Mouse (Mus musculus) mesoderm, embryonic 11.5 days (tissue): ENCODE results near the gene Ythdf1.

Source experiments
- DNase-seq: peaks from one replicate; pipeline ENCODE4 v3.0.0-alpha.2; 2012; ENCODE audit warnings: low read depth, low spot score

Gene Ythdf1

GRCm38 (mm10) chr2:180920810-180921400 lies at the start of gene Ythdf1:
Ythdf1 (minus strand) TSS chr2:180920949.
- peak; percentile 97 for DNase-seq

DNA sequence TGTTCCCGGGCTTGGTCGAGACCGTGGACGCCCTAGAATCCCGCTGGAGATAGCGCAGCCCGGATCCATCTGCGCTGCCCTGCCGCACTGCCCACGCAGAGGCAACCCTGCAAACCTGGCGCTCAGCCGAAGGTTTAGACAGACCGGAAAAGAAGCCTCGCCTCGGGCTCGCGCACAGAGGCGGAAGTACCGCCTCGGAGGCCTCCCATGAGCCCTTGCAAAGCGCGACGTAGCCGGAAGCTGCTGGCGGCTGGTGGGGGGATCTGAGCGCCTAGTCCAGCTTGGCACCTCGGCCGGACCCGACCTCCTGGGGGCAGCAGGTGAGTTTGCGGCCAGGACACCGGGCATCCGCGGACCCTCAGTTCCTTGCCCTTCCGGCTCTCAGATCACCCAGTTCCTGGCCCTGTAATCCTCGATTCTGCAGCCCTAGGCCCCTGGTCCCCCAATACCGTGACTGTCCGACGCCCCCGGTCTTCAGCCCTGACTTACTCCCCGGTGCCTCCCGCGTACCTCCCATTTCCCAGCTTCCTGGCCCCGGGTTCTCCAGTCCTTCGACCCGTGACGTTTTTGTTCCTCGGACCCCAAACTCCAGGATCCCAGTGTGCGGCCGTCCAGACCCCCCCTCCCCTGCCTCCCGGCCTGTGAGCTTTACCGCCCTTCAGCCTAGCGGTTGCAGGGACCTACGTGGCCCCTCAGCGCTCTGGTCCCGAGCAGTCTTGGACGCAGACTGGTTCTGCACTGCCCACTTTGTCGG lies 46.4 kb upstream of the Ythdf1 start, which contains the start of gene Arfgap1:
Gene Arfgap1, plus strand, starts transcription at position 216 of the 754 bp plus-strand sequence.
- DNase-seq, result peak; percentile 89

GRCm38 (mm10) chr2:180966092-180966882 lies 45.5 kb upstream of the Ythdf1 start:
- DNase-seq, result no peak

DNA sequence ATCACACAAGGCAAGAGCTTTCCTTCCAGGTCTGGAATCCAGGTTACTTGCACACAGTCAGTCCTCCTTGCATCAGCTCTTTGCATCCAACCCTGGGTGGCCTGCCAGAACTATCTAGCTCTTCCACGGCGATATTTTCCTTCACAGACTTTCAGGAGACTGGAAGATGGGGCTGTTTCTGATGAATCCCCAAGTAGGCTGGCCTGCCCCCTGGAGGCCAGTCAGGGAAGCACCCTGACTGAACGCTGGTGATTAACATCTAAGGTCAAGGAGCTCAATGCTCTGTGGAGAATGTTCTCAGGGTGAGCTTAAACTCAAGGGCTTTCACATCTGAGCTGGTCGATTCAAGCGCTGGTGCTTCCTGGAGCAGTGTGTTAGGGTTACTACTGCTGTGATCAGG lies 43.2 kb upstream of the Ythdf1 start:
- peak; percentile 83 for DNase-seq

DNA sequence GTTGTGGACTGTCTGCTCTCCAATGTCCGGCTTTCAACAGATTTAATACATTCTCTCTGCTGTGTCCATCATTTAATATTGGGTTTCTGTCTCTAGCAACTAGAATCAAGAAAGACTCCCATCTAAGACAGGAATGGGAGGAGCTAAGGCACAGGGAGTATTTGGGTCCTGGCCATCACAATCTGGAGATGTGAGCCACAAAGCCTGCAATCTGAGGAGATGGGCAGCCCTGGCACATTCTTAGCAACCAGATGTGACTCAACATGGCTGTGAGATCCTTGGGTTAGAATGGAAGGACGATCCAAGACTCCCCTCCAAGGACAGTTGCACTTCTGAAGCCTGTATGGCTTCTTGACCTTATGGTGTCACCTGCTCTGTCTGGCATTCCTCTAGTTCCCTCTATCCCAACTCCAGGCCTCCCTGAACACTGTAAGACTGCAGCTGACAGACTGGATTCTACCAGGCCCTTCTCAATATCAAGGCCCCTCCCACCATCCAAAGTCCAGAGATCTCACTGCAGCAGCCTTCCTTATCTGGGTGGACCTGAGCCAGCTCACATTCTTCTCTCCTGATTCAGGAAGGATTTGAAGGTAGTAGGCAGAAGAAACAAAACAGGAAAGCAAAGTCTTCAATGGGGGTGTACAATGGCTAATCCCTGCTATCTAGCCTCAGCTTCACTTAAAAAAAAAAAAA lies 42.0 kb upstream of the Ythdf1 start:
- no peak for DNase-seq

DNA sequence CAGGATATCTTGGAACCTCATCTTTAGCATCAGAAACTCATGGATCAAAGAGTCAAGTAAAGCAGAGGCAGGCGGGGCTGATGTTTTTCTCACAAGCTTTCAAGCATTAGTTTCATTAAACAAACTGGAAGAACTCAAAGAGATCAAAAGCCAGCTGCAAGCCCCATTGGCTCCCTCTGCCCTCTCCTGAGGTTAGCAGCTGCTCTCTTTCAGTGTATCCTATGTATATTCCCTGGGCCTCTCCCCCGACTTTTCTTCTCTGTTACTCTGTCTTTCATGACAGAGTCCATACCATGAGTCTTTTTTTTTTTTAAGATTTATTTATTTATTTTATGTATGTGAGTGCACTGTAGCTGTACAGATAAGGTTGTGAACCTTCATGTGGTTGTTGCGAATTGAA lies 39.4 kb upstream of the Ythdf1 start:
- no peak for DNase-seq

- no peak for DNase-seq
Measured at GRCm38 (mm10) chr2:180959605-180960004, 38.9 kb upstream of the Ythdf1 start.

- DNase-seq, result peak; percentile 94
Measured at GRCm38 (mm10) chr2:180954061-180955047, 33.6 kb upstream of the Ythdf1 start, which contains the start of gene Nkain4. Nkain4 (minus strand) TSS chr2:180954699.

DNA sequence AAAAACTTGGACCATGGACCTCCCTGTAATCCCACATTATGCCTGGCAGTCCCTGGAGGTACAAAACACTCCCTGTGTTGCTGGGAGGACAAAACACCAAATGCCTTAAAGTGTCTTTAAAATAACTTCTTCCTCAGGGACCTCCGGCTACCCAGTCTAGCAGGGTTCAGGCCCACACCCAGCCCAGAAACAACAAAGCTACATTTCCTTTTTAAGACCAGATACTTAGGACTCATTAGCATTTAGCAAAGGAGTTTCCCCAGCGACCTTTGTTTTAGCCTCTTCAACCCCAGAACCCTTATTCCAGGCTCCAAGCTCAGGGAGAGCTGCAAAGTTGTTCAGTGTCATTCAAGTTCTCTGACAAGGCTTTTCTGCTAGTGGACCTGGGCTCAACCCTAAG lies 32.9 kb upstream of the Ythdf1 start:
- no peak for DNase-seq

GRCm38 (mm10) chr2:180952731-180953171 lies 32.0 kb upstream of the Ythdf1 start:
- DNase-seq, result peak; percentile 54

GRCm38 (mm10) chr2:180949947-180950346 lies 29.2 kb upstream of the Ythdf1 start:
- no peak for DNase-seq

- no peak for DNase-seq
Measured at GRCm38 (mm10) chr2:180941869-180942268, 21.1 kb upstream of the Ythdf1 start.

DNA sequence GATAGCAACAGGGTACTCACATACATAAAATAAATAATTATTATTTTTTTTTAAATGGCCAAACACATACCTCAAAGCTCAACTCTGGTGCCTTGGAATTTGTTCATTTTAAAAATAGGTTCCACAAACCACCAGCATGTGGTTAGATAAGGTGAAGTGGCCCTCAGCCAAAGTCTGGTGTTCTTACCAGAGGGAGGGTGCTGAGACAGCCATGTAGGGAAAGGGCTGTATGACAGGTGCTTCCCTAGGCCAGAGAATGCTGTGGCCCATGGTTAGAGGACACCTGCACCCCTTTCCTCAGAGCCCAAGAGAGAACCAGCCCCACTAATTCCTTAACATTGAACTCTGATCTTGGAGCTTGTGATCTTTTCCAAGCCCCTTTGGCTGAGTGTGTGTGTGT lies 19.4 kb upstream of the Ythdf1 start:
- DNase-seq, result no peak

DNA sequence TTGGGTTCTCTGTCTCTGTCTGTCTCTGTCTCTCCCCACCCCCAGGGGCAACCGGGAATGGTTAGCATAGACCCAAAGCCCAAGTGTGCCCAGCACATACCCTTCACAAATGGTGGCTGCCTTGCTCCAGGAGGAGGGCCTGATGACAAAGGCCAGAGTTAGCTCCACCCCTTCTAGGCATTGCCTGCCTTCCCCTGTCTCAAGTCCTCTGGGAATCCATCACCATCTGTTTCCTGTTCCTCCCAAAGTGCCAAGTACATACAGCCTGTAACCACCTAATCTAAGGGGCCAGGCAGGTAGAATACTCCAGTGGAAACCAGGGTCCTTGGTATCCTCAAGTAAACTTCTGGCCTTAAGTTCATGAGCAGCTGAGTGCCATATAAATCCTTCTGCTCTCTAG lies 11.7 kb upstream of the Ythdf1 start:
- no peak for DNase-seq

DNA sequence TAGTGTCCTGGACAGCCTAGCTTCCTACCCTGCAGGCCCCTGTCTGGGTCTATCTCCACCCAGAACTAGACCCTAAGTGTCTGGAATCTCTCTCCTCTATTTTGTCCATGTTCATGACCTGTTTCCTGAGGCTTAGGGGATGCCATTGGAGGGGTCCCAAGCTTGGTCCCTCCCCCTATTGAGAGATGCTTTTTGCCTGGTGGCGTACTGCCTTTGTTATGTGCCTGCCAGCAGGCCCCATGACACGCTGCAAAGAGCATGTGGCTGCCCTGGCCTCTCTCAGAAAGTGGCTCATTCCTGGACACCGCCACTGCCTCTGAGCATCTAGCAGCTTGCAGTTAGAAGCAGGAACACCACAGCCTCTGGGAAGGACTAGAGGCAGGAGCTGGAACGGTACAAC lies 8.0 kb upstream of the Ythdf1 start, which contains the start of gene Birc7:
Gene Birc7, plus strand, starts transcription at position 301 of the 400 bp plus-strand sequence.
- DNase-seq, result no peak

DNA sequence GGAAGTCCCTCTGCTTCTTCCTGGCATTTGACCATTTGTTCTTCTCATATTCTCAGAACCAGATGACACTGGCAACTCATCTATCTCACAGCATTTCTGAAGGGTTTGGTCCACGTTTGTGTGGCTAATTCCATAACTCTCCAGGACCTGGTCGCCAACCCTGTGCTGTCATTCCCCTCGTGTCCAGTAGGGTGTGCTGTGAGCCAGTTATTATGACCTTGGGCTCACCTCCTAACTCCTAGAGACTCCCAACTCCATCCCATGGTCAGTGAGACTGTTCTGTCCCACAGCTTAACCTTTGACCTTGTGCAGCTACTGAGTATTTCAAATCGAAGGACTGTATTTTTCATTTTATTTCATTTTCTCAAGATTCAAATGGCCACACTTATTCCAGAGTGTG lies 4.4 kb upstream of the Ythdf1 start:
- peak; percentile 80 for DNase-seq

GRCm38 (mm10) chr2:180922739-180923138 lies 2.0 kb upstream of the Ythdf1 start:
- no peak for DNase-seq

- DNase-seq, result no peak
Measured at GRCm38 (mm10) chr2:180919913-180920809, 588 bp downstream of the Ythdf1 start.

GRCm38 (mm10) chr2:180915886-180916433 lies 4.8 kb downstream of the Ythdf1 start:
- DNase-seq, result no peak
